Mouse (Mus musculus) liver, postnatal 0 days (tissue): Measurements from ENCODE around the gene Ate1.

Source experiments
- CTCF ChIP-seq: sonication (generic); IDR thresholded peaks from 2 replicates; pipeline ENCODE4 v1.5.1; 2016; ENCODE audit warnings: antibody characterized with exemption, low read depth
- EP300 ChIP-seq: IDR thresholded peaks from 2 replicates; pipeline ENCODE4 v1.6.1; 2016; ENCODE audit warnings: antibody characterized with exemption, low read depth, mild to moderate bottlenecking

DNA sequence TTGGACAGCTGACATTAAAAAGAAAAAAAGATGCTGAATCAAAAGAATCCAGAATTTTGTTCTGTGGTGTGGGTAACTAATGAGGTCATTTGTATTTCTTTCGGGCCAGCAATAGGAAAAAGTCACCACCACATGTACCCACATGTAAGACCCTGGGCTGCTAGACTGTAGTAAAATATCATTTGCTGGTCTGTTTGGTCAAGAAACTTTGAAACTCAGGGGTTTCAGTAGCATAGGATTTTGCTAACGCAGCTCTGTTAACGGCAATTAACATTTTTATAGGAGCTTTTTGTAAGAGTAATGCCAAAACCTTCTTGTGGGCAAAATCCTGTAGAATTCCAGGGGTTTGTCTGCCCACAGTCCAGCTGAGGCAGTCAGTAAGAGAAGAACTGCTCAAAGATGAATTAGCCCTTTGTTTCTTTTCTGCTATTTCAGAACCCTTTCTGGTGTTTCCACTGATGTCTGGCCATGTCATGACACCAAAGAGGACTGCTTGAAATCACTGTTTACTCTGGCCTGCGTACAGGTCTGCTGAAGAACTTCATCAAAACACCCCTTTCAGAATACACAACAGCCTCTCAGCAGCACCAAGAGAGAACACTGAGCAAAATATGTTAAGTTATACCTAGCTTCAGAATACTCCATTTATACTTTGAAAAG, 64.5 kb downstream of the Ate1 start:
- TF ChIP-seq EP300 (no peak), CTCF (no peak)
